Mouse (Mus musculus): Measurements from ENCODE around the gene Wars2.

DNA sequence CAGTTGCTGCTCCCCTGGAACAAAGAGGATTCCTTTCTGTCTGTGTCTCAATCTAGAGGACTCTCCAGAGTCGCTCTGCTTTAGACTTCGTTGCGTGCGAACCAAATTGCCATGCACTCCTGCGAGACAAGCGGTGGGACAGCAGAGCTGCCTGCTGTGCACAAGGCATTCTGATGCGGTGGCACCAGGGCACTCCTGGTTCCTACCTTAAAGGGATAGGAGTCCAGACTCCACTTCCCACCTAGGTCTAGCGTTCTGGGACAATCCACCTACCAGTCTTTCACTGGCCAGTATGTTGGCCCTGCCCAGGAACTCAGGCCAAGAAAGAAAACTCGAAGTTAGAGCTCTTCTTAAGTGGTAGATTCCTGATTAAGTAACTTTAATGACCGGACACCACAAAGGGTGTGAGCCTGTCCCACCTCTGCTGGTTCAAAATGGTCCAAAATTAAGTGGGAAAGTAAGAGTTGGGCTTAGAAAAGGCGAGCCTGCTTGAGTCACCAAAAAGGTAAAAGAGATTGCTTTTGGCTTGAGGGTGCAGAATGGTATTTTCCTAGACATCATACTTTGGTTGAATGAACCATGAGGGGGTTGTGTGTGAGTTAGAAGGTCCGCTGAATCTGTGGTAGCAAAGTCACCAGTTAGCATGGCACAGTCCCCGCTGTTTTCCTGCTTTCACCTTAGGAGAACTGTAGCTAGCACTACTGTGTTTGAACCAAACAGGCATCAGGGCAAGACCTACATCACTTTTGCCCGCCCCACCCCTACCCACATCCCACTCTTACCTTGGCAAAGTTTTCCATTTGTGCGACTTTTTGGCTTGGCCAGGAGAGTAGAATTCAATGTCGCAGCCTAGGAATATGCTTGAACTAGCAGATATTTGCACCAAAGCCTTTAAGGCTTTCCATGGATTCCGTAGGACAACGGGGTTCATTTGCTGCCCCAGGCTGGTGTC is 95.2 kb downstream of the Wars2 start:
- no peak for TF ChIP-seq CTCF (IDR thresholded peaks at IDR 0.05; ENCODE audit: control insufficient read depth, insufficient read depth, low read length)
- no peak for TF ChIP-seq POLR2A (IDR thresholded peaks at IDR 0.05; ENCODE audit: borderline replicate concordance, control insufficient read depth, low read depth, low read length)

All from bone marrow, adult 2 months (tissue).